Mouse (Mus musculus) liver, embryonic 14.5 days (tissue): ENCODE measurements around the gene Lysmd2.

Experiments used
- CTCF ChIP-seq: IDR thresholded peaks from 2 replicates; pipeline ENCODE4 v1.5.1; 2016; ENCODE audit warnings: antibody characterized with exemption, low read depth, control low read depth
- EP300 ChIP-seq: IDR thresholded peaks from 2 replicates; pipeline ENCODE4 v1.6.1; 2016; ENCODE audit warnings: antibody characterized with exemption, low read depth

DNA sequence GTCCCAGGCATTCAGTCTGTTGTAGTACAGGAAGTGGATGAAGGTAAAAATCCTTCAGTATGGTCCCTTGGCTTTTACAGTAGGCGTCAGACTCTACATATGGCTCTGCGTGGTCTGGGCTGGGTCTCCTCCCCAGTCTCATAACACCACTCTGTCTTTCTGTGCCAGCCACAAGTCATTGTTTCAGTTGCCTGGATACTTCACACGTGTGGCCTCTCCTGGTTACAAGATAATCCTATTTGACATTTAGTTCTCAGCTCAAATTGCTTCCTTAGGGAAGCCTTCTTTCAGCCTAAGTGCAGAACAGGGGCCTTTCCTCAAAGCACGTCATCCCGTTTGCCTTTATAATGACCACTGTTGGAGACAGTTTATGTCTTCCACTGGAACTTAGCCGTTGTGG is 47.2 kb downstream of the Lysmd2 start:
- TF ChIP-seq CTCF, result no peak
- no peak for TF ChIP-seq EP300
